Mouse (Mus musculus) kidney, adult 18-20 months (tissue): ENCODE results near the gene Nav2.
A peak's percentile ranks its signal among the peaks of the same experiment; 100 is the strongest.

Source experiments
- DNase-seq: peaks from one replicate; pipeline ENCODE4 v3.0.0; 2021

The Nav2 gene

DNA sequence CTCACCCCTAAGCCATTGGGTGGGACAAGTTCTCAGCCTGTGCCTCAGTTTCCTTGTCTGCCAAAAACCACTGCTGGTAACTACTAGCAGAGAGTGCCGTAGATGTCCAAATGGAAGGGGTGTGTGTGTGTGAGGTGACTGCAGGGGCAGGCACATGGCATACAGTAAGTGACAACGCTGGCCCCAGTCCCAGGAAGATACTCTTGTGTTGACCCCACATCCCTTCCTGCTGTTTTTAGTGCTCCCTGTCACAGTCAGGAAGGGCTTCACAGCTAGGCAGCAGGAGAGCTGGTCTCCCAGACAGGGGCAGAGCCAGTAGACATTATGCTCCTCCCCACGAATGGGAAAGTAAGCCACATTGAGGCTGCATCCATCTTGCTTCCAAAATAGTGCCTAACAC, 264.4 kb downstream of the Nav2 start:
- DNase-seq, result peak; percentile 10

GRCm38 (mm10) chr7:49175784-49176409, 267.4 kb downstream of the Nav2 start:
- DNase-seq, result no peak

- no peak for DNase-seq
These were observed 268.2 kb downstream of the Nav2 start for GRCm38 (mm10) chr7:49176590-49177201.

DNA sequence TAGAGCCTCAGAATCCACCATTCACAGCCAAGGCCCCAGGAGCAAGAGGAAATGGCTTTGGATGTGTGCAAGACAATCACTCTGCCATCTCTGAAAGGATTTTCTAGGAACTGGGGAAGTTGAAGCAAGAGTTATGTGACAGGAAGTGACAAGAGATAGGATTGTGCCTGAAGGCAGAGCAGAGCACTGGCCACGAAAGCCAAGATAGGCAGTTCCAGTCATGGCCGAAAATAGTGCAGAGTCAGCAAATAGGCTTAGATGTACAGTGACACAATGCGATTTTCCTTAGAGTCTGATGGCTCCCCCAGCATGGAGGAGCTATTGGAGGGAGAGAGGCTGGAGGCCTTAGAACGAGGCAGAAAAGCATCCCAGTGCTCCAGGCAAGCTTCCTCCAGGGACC, 269.7 kb downstream of the Nav2 start:
- no peak for DNase-seq

DNA sequence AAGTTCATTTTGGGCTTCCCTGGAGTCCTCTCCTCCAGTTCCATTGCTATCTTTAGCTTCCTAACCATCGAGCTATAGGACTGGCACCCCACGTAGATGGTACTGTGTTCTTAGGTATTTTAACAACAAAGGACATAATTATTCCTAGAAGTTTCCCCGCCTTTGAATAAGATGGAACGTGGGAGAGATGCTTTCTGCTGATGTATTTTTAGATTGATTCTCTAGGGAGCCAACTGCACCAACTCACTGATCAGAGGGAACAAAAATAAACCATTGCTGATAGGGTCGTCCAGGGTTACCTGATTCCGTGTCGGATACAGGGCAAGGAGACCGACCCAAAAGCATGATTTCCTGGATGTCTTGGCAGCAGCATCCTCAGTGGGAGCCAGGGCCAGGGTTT, 272.5 kb downstream of the Nav2 start:
- DNase-seq, result no peak

- DNase-seq, result no peak
These were observed 273.9 kb downstream of the Nav2 start for GRCm38 (mm10) chr7:49182427-49182826.

- no peak for DNase-seq
These were observed 275.2 kb downstream of the Nav2 start for GRCm38 (mm10) chr7:49183696-49184095.

DNA sequence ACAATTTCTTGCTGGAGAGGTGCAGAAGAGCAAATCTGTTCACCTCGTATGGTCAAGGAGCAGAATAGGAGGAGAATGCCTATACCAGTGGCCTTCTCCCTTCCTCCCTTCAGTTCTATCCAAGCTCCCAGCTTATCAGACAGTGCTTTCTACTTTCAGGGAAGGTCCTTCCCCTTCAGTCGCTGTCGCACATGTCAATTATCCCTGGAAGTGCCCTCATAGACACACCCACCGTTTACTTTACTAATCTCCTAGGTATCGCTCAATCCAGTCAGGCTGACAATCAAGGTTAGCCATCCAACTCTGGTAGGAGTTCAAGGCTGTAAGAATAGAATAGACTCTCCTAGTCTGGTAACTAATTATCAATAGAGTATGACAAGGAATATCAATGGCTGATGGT, 277.5 kb downstream of the Nav2 start:
- DNase-seq, result no peak

DNA sequence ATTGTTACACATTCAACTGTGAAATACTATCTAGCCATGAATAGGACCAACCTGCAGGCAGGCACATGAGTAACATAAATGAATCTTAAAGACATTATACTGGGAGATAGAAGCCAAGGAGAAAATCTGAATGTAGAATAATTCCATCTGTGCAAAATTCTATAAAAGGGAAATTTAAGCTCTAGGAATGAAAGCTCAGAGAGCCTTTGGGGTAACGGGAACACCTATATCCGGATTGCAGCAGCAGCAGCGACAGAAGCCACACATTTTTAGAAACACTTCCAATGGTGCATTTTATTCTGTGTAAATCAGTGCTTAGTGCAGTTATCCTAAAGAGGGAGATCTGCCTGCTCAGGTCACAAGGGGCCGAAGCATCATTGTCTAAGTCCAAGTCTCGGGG, 280.8 kb downstream of the Nav2 start:
- no peak for DNase-seq

GRCm38 (mm10) chr7:49190231-49190985, 281.9 kb downstream of the Nav2 start:
- no peak for DNase-seq

DNA sequence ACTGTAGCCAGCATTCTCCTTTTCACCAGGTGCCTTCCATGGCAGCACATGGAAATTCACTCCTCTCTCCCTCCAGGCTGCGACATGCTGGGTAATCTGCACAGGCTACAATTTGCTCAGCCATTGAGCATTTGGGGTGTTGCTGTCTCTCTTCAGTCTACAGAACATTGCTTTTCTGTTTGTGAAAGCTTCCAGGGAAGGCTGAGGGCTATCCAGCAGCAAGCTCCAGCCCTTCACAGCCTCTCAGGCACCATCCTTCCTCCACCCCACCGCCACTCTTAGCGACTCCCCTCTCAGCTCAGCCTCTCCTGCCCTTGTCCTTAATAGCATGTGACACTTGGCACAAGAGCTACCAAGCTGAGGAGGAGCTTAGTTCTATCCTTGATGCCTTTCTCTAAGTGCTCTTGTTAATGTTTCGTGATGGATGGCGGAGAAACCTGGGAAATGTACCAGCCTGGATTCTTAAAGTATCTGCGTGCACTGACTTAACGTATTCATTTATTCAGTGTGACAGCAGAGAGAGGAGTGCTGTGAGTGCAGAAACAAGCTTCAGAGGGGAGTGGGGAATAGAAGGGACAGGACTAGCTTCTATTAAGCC, 282.7 kb downstream of the Nav2 start:
- no peak for DNase-seq

DNA sequence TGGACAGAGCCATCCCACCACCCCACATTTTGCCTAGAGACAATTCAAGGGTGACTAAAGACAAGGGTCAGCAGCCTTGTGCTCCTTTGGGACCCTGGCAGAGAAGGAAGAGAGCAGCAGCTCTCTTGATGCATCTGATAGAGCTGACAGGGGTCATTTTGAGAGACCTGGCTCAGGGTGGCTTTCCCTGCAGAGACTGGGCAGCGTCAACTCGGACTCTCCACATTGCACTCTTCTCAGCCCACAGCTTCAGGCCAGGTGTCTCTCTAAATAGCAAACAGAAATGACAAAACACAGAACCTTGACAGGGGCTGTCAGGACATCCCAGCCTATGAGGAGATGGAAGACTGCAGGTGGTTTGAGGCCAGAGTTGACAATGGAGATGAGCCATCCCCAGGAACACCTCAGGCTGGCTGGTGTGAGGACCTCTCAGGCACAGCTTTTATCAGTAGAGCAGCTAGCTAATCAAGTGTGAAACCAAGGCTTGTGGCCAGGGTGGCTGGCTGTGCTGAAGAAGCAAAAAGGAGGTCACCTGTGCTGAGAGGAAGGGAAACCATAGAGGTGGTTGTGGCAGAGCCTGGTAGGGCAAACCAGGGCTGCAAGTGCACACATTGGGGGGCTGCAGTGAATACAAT, 283.7 kb downstream of the Nav2 start:
- no peak for DNase-seq

DNA sequence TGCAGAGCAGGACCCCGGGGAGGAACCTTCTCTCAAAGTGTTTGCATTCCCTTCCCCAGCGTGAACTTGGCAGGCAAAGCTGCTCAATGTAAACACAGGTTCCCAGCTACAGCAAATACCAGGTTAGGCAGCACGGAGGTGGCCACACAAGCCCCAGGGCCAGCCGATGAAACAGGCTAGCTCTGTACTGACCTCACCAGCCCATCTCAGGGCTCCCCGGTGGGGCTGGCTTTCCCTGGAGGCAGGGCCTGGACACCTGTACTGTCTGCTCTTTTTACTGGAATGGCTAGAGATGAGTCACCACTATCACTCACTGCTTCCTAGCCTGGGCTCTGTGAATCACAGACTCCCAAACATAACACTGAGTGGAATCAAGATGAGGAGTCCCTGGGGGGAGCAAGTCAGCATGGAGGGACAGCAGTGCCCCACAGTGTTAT, 287.2 kb downstream of the Nav2 start:
- no peak for DNase-seq

DNA sequence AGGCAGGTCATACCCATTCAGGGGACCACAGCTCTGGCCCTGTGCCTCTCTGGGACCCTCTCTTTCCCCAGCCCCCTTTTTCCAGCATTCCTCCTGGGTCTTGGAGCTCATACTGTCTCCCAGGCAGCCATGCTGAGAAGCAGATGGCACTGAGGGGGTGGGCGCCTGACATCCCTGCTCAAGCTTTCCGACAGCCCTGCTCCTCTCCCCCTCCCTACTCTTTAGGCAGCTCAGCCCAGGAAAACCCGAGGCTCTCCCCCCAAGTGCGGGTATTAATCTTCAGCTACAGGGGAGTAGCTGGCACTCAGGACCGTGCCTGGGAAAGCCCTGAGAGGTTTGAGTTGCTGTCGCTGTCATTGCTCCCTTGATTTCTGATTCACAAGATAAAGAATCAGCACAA, 290.9 kb downstream of the Nav2 start:
- DNase-seq, result no peak

- DNase-seq, result no peak
These were observed 291.8 kb downstream of the Nav2 start for GRCm38 (mm10) chr7:49200270-49200669.

GRCm38 (mm10) chr7:49202971-49203370, 294.5 kb downstream of the Nav2 start:
- no peak for DNase-seq

DNA sequence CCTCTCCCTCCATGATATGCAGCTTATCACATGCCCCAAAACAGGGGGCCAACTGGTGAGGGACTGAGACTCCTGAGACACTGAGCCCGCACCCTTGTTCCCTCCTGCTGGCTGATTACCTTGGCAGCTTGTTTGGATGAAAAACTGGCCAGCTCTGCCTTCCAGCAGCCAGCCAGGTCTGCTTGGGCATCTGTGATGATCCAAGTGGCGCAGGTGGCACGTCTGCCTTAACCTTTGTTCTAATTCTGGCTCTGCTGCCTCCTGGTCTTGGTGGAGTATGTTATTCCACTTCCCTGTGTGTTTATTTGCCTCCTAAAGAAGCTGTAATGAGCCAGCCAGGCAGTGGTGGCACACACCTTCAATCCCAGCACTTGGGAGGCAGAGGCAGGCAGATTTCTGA, 296.3 kb downstream of the Nav2 start:
- DNase-seq, result peak; percentile 23

- no peak for DNase-seq
These were observed 297.0 kb downstream of the Nav2 start for GRCm38 (mm10) chr7:49205551-49205950.

DNA sequence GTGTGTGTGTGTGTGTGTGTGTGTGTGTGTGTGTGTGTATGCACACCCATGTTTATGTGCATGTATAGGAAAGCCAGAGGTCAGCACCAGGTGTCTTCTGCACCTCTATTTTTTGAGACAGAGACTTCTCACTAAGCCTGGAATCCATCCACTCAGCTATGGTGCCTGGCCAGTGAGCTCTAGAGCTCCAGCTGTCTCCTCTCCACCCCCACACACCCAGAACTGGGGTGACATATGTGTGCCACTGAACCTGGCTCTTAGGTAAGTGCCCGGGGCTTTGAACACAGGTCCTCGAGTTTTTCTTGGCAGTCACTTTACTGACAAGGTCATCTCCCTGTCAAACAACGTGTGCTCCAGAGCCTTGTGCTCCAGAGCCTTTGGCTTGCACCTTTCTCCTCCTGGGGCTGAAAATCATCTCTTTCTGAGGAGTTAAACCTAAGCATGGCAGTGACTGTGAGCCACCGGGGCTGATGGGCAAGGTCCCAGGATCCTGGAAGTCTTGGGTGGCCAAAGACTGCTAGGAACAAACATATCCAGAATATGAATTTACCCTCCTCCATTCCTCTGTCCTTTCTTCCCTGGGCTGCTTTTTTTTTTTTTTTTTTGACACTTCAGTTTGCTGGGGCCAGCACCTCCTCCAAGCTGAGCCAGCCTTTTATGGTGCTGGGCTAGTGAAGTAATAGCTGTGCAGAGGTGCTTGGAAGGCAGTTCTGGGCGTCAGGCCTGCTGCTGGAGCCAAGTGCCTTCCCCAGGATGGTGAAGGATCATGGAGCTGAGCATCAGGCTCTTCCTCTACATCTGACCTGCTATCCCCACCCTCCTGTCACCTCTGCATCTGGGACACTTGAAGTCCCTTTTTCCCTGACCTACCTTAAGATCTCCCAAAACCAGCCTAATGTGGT, 298.5 kb downstream of the Nav2 start:
- DNase-seq, result no peak

DNA sequence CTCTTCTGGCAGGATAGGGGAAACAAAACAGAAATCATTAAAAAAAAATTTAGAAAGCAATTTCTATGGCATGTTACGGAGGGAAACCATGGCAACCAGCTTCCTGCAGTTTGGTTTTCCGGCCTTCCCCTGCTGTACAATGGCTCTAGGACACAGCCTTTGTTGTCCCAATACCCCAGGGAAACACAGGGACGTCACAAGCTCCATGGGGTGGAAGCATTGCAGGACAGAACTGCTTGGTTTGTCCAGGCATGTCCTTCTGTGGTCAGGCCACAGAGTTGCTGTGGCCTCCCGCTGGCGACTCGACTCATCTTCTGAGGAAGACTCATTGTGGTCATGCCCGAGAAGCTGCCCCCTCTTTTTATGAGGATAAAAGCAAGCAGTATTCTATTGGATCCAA, 301.0 kb downstream of the Nav2 start:
- peak; percentile 38 for DNase-seq

- DNase-seq, result no peak
These were observed 302.2 kb downstream of the Nav2 start for GRCm38 (mm10) chr7:49210721-49211120.

DNA sequence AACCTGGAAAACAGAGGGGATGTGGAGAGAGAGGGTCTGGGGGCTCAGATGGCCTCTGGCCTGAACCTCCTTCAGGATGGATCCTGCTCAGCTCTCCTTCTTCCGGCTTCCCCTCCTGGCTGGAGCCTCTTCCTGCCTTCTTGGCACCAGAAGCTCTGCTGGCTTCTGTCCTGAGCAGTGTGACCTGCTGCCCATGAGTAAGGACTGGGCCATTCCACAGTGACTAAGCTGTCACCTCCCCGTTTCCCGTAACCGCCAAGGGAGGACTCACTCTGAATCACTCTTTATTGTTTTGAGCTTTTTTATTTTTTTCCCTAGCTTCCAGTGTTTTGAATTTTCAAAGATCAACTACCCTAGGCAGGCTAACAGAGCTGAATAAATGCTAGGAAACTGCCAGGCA, 304.5 kb downstream of the Nav2 start:
- DNase-seq, result peak; percentile 42
